Mouse (Mus musculus): ENCODE results near the gene Spatc1l.

Spatc1l gene

GRCm38 (mm10) chr10:76561972-76562371 lies at the start of gene Spatc1l:
TSS of gene Spatc1l (plus strand) at chr10:76562272.
- DNase-seq (ENCODE audit: low read depth, low spot score) = no peak

GRCm38 (mm10) chr10:76512965-76513583 lies 49.0 kb upstream of the Spatc1l start:
- DNase-seq (ENCODE audit: low read depth, low spot score) = peak; percentile 25

- DNase-seq (ENCODE audit: low read depth, low spot score) = no peak
These were observed 31.1 kb upstream of the Spatc1l start for GRCm38 (mm10) chr10:76530922-76531321.

GRCm38 (mm10) chr10:76531375-76531774 lies 30.7 kb upstream of the Spatc1l start, which contains the start of gene Lss:
TSS of gene Lss (plus strand) at chr10:76531588.
- peak; percentile 85 for DNase-seq (ENCODE audit: low read depth, low spot score)

GRCm38 (mm10) chr10:76531828-76532227 lies 30.2 kb upstream of the Spatc1l start:
- DNase-seq (ENCODE audit: low read depth, low spot score) = peak; percentile 9

- DNase-seq (ENCODE audit: low read depth, low spot score) = no peak
These were observed 26.5 kb upstream of the Spatc1l start for GRCm38 (mm10) chr10:76535526-76535925.

- no peak for DNase-seq (ENCODE audit: low read depth, low spot score)
These were observed 24.5 kb upstream of the Spatc1l start for GRCm38 (mm10) chr10:76537619-76538018.

- DNase-seq (ENCODE audit: low read depth, low spot score) = no peak
These were observed 20.6 kb upstream of the Spatc1l start for GRCm38 (mm10) chr10:76541336-76542085.

- DNase-seq (ENCODE audit: low read depth, low spot score) = no peak
These were observed 19.3 kb upstream of the Spatc1l start for GRCm38 (mm10) chr10:76542636-76543375.

- DNase-seq (ENCODE audit: low read depth, low spot score) = no peak
These were observed 15.5 kb upstream of the Spatc1l start for GRCm38 (mm10) chr10:76546566-76546965.

- DNase-seq (ENCODE audit: low read depth, low spot score) = no peak
These were observed 13.9 kb upstream of the Spatc1l start for GRCm38 (mm10) chr10:76548218-76548617.

- DNase-seq (ENCODE audit: low read depth, low spot score) = no peak
These were observed 11.6 kb upstream of the Spatc1l start for GRCm38 (mm10) chr10:76550458-76550857.

GRCm38 (mm10) chr10:76551556-76551955 lies 10.5 kb upstream of the Spatc1l start:
- no peak for DNase-seq (ENCODE audit: low read depth, low spot score)

GRCm38 (mm10) chr10:76554061-76554460 lies 8.0 kb upstream of the Spatc1l start:
- no peak for DNase-seq (ENCODE audit: low read depth, low spot score)

- no peak for DNase-seq (ENCODE audit: low read depth, low spot score)
These were observed 8.1 kb downstream of the Spatc1l start for GRCm38 (mm10) chr10:76569996-76570685.

- DNase-seq (ENCODE audit: low read depth, low spot score) = no peak
These were observed 9.0 kb downstream of the Spatc1l start for GRCm38 (mm10) chr10:76571070-76571469.

- DNase-seq (ENCODE audit: low read depth, low spot score) = no peak
These were observed 10.1 kb downstream of the Spatc1l start for GRCm38 (mm10) chr10:76572151-76572550.

GRCm38 (mm10) chr10:76575374-76575773 lies 13.3 kb downstream of the Spatc1l start, which contains the start of gene Ftcd:
TSS of gene Ftcd (plus strand) at chr10:76575648.
- DNase-seq (ENCODE audit: low read depth, low spot score) = no peak

GRCm38 (mm10) chr10:76576920-76577319 lies 14.8 kb downstream of the Spatc1l start:
- DNase-seq (ENCODE audit: low read depth, low spot score) = no peak

GRCm38 (mm10) chr10:76584138-76584537 lies 22.1 kb downstream of the Spatc1l start:
- no peak for DNase-seq (ENCODE audit: low read depth, low spot score)

GRCm38 (mm10) chr10:76586190-76586589 lies 24.1 kb downstream of the Spatc1l start:
- no peak for DNase-seq (ENCODE audit: low read depth, low spot score)

GRCm38 (mm10) chr10:76590197-76590596 lies 28.1 kb downstream of the Spatc1l start:
- no peak for DNase-seq (ENCODE audit: low read depth, low spot score)

All from c-Kit-negative CD71-positive TER-119-positive erythroid progenitor cells, embryonic 14.5 days (primary cell).